Mouse (Mus musculus) cerebellum, adult 18-20 months (tissue): ENCODE results near the gene Olfr434.
A peak's percentile ranks its signal among the peaks of the same experiment; 100 is the strongest.
"Not testable (repeated sequence)": the region's sequence is repeated elsewhere in the genome, so short reads cannot be mapped to it uniquely, and the experiment has no call there.

Experiments used
- DNase-seq, 2 experiments: peaks; one replicate each; pipeline ENCODE4 v3.0.0; 2021

Olfr434 gene

GRCm38 (mm10) chr6:43212873-43213272 is at the start of gene Olfr434:
Gene Olfr434, plus strand, starts transcription at chr6:43213021.
- not testable (repeated sequence) for DNase-seq

- peak; percentile 17 to 21 for DNase-seq
Measured at GRCm38 (mm10) chr6:43167246-43167645, 45.6 kb upstream of the Olfr434 start.

GRCm38 (mm10) chr6:43171840-43172239 is 41.0 kb upstream of the Olfr434 start, which contains the start of gene Olfr13:
Gene Olfr13, plus strand, starts transcription at chr6:43172140.
- no peak for DNase-seq

- DNase-seq: no peak
Measured at GRCm38 (mm10) chr6:43178129-43178528, 34.7 kb upstream of the Olfr434 start.

- DNase-seq: no peak
Measured at GRCm38 (mm10) chr6:43178584-43179501, 34.0 kb upstream of the Olfr434 start.

GRCm38 (mm10) chr6:43190986-43191385 is 21.8 kb upstream of the Olfr434 start:
- no peak for DNase-seq

- DNase-seq: no peak
Measured at GRCm38 (mm10) chr6:43196781-43197180, 16.0 kb upstream of the Olfr434 start, which contains the start of gene Olfr435. Gene Olfr435, plus strand, starts transcription at chr6:43197146.

- no peak for DNase-seq
Measured at GRCm38 (mm10) chr6:43198094-43198493, 14.7 kb upstream of the Olfr434 start.

- DNase-seq: no peak
Measured at GRCm38 (mm10) chr6:43202786-43203185, 10.0 kb upstream of the Olfr434 start.

GRCm38 (mm10) chr6:43205355-43205754 is 7.5 kb upstream of the Olfr434 start:
- no peak for DNase-seq

- not testable (repeated sequence) for DNase-seq
Measured at GRCm38 (mm10) chr6:43231255-43231654, 18.4 kb downstream of the Olfr434 start, which contains the start of gene Olfr47. Gene Olfr47, plus strand, starts transcription at chr6:43231529.

GRCm38 (mm10) chr6:43242061-43242460 is 29.2 kb downstream of the Olfr434 start:
- no peak for DNase-seq

GRCm38 (mm10) chr6:43247396-43247795 is 34.6 kb downstream of the Olfr434 start:
- no peak for DNase-seq

GRCm38 (mm10) chr6:43252994-43253393 is 40.2 kb downstream of the Olfr434 start:
- no peak for DNase-seq

- DNase-seq: peak in 1 of 2 experiments; percentile 12
Measured at GRCm38 (mm10) chr6:43254193-43254926, 41.5 kb downstream of the Olfr434 start.

- DNase-seq: no peak
Measured at GRCm38 (mm10) chr6:43260756-43261155, 47.9 kb downstream of the Olfr434 start.

GRCm38 (mm10) chr6:43265363-43266041 is 52.7 kb downstream of the Olfr434 start, which contains the start of gene Arhgef5:
Gene Arhgef5, plus strand, starts transcription at chr6:43265582.
- peak; percentile 9 to 14 for DNase-seq

- DNase-seq: no peak
Measured at GRCm38 (mm10) chr6:43266356-43266755, 53.5 kb downstream of the Olfr434 start.
